Mouse (Mus musculus): Measurements from ENCODE around the gene Nop2.

The Nop2 gene

GRCm38 (mm10) chr6:125179601-125180000, 47.9 kb downstream of the Nop2 start:
- no peak for DNase-seq

- DNase-seq, result no peak
Measured at GRCm38 (mm10) chr6:125182133-125182532, 50.4 kb downstream of the Nop2 start.

GRCm38 (mm10) chr6:125186203-125186602, 54.5 kb downstream of the Nop2 start:
- DNase-seq, result no peak

GRCm38 (mm10) chr6:125190816-125191215, 59.1 kb downstream of the Nop2 start:
- DNase-seq, result no peak

- DNase-seq, result peak; percentile 98 to 99
Measured at GRCm38 (mm10) chr6:125191332-125192015, 59.8 kb downstream of the Nop2 start, which contains the start of the genes Ncapd2 and Mrpl51. Ncapd2 (minus strand) TSS chr6:125191701. Mrpl51 (plus strand) TSS chr6:125191801.

- peak; percentile 96 for DNase-seq
Measured at GRCm38 (mm10) chr6:125192016-125192714, 60.5 kb downstream of the Nop2 start.

- DNase-seq, result no peak
Measured at GRCm38 (mm10) chr6:125192841-125193240, 61.1 kb downstream of the Nop2 start.

GRCm38 (mm10) chr6:125193390-125193789, 61.7 kb downstream of the Nop2 start:
- no peak for DNase-seq

All from kidney, postnatal 36 days (tissue).